Mouse (Mus musculus): ENCODE results near the gene Psmc3. TPM values are rescaled to one million over a fixed set of nuclear protein-coding genes. Genes with fewer than 3 reads are reported as not detected.

The Psmc3 gene
- polyA plus RNA-seq, 1 experiment = 160 TPM

DNA sequence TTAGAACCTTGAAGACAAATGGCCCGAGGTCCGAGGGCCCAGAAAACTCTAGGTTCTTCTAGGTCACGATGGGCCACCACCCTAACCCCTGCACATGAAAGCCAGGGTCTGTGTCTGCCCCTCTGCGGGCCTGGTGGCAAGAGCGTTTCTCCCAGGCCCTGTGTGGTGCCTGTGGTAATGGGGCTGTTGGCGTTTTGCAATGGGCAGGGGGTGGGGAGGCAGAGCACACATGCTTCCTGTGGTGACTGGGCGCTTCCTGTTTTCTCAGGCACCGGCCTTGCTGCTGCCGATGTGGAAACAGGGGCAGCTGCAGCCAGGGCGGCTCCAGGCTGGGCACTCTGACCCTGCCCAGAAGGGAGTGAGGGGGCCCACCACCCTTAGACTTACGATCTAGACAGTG, 29.0 kb downstream of the Psmc3 start:
- no peak for DNase-seq (ENCODE audit: low read depth)
- TF ChIP-seq CTCF (IDR thresholded peaks at IDR 0.05; ENCODE audit: borderline replicate concordance, extremely low read depth, insufficient read depth, insufficient read length) = no peak
- TF ChIP-seq POLR2A (IDR thresholded peaks at IDR 0.05; ENCODE audit: borderline replicate concordance, extremely low read depth, insufficient read depth, insufficient read length, poor library complexity, severe bottlenecking) = no peak

DNA sequence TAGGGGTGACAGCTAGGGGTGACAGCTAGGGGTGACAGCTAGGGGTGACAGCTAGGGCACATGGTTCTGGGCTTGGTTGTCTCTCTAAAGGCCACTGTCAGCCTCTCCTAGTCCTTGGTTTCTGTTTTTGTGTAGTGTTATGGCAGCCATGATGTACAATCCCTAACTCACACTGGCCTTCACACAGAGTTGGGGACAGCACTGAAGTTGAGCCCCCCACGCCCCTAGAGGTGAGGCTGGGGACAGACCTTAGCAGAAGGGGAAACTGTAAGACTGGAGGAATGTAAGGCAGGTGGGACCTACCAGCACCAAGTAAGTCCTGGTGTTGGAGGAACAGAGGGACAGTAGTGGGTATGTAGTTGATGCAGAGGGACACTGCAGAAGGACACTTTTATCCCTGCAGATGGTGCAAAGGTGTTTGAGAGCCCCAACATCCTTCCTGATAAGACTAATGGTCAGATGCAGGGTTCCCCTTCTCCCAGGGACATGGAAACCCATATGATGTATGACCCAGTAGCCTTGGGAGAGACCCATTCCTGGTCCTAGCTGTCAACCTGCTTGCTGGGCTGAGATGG, 29.6 kb downstream of the Psmc3 start:
- TF ChIP-seq POLR2A (IDR thresholded peaks at IDR 0.05; ENCODE audit: borderline replicate concordance, extremely low read depth, insufficient read depth, insufficient read length, poor library complexity, severe bottlenecking) = no peak
- TF ChIP-seq CTCF (IDR thresholded peaks at IDR 0.05; ENCODE audit: borderline replicate concordance, extremely low read depth, insufficient read depth, insufficient read length) = no peak

DNA sequence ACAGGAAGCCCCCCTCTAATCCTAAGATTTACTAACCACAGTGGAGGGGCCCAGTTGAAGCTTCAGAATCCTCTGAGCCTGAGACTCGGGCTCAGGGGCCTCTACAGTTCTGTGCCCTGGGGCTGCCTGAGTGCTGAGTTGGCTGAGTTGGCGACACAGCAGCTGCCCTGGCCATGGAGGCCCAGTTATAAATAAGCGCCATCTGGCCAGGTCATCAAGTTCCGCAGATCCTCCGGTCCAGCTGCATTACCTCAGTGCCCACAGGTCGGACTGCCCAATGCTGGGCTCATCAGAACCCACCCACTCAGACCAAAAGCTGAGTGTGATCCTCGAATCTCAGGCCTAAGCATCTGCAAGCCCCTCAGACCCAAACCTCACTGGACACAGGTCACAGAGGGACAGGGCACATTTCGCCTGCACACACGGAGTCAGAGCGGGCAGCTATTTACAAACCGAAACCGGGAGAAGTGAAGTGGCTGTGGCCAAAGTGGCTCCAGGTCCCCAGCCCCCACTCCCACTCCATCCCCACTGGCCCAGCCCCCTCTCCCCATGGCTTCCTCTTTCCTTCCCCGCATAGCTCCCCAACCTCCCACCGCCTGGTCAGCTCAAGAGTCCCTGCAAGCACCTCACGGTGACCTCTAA, 30.5 kb downstream of the Psmc3 start:
- TF ChIP-seq POLR2A (IDR thresholded peaks at IDR 0.05; ENCODE audit: borderline replicate concordance, extremely low read depth, insufficient read depth, insufficient read length, poor library complexity, severe bottlenecking) (no peak), CTCF (IDR thresholded peaks at IDR 0.05; ENCODE audit: borderline replicate concordance, extremely low read depth, insufficient read depth, insufficient read length) (no peak)
- no peak for DNase-seq (ENCODE audit: low read depth)

More for the DNA sequence above, 29.6 kb downstream of the Psmc3 start:
- DNase-seq (ENCODE audit: low read depth) = no peak

DNA sequence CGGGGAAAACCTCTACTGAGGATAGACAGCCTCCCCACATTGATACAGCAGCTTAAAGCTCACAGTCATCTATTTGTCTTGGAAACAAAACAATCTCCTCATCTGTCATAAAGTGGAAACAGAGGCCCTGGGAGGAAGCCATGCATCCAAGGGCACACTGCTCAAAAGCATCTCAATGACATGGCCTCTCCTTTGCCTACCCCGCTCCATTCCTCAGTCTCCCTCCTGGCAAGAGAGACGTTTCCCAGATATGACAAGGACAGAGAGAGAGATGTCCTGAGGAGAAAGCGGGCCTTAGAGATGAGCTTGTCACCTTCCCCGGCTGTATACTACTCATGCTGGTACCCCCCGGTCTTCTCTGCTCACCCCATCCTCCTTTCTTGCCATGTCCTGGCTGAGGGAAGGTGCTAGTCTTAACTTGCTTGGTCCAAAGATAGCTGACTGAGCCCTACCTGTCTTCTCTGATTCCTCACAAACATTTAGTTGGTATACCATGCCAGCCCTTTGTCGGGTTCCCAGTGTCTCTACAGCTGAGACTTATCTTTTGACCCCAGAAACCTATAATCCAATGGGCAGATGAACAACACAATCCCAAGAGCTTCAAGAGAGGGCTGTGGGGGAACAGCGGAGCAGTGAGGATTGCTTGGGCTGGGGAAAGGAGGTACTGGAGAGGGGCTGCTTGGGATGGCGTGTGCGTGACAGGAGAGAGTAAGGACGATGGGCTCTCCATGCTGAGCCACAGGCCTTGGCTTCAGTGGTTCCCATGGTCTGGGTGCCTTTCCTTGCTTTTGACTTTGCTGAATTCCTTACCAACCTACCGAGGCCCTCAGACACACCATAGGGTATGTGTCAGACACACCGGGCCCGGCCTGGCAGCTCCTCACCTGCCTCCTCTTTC, 31.9 kb downstream of the Psmc3 start:
- DNase-seq (ENCODE audit: low read depth) = no peak
- TF ChIP-seq CTCF (IDR thresholded peaks at IDR 0.05; ENCODE audit: borderline replicate concordance, extremely low read depth, insufficient read depth, insufficient read length) (no peak), POLR2A (IDR thresholded peaks at IDR 0.05; ENCODE audit: borderline replicate concordance, extremely low read depth, insufficient read depth, insufficient read length, poor library complexity, severe bottlenecking) (no peak)

DNA sequence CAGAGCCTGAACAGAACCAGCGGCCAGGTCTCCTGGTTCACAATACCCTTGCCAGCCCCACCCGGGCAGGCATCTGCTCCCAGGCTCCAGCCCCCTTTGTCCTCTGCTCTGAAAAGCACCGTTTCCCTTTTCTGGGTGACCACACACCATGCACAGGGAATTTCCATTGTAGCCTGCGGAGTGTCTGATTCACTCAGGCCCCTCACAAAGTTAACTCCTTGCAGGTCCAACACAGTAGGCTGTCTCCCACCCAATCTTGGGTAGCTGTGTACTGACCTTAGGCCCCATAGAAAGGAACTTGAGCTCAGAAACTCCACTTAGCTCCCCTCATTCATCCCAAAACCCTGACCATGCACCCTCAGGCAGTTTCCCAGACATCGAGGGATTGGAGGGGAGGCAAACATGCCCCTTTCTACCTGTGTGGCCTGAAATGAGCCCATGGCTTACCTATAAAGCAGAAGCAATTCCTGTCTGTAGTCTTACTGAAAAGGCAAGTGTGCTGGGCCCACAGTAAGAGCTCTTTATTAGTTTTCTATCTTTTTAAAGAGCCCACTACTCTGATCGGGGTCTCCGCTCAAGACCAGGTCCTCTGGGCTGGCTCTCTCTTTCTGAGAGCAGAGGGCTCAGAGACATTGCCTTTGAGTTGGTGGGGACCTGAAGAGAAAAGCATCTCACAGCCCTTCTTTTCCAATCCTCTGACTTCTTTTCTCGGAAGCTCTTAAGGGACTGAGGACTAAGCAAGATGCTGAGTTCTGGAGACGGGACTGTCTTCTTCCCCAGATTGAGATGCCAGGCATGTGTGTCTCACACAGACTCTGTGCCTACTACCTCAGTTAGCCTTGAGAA, 32.8 kb downstream of the Psmc3 start:
- TF ChIP-seq POLR2A (IDR thresholded peaks at IDR 0.05; ENCODE audit: borderline replicate concordance, extremely low read depth, insufficient read depth, insufficient read length, poor library complexity, severe bottlenecking) = no peak
- no peak for TF ChIP-seq CTCF (IDR thresholded peaks at IDR 0.05; ENCODE audit: borderline replicate concordance, extremely low read depth, insufficient read depth, insufficient read length)
- no peak for DNase-seq (ENCODE audit: low read depth)

DNA sequence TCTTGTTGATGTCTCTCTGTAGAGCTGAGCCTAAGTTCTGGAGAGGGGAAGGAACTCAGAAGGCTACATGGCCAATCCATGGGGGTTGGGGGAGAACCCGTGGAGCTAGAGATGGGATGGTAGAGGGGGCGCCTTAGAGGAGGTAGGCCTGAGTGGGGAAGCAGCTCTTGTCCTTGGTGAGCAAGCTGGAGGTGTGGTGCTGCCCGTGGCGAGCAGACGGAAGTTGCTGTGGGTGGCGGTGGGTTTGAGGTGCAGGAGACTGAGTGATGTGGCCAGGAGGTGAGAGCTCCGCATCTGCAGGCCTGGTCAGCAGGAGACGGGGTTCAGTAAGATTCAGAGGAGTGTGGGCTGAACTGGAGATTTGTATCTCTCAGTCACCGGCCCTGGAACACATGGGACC, 33.6 kb downstream of the Psmc3 start:
- no peak for TF ChIP-seq POLR2A (IDR thresholded peaks at IDR 0.05; ENCODE audit: borderline replicate concordance, extremely low read depth, insufficient read depth, insufficient read length, poor library complexity, severe bottlenecking)
- no peak for TF ChIP-seq CTCF (IDR thresholded peaks at IDR 0.05; ENCODE audit: borderline replicate concordance, extremely low read depth, insufficient read depth, insufficient read length)

DNA sequence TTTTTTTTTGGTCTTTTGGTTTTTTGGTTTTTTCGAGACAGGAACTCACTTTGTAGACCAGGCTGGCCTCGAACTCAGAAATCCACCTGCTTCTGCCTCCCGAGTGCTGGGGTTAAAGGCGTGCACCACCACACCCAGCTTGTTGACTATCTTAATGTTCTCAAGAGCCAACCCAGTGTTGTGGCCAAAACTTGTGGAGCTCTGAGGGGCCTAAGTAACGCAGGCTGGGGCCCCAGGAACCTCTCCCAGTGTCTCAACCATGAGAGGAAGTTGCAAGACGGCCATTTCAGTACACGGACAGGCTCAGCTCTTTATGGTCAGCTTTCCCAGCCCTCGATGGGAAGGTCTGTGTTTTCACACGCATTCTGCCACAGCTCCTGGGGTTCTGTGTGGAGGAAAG, 35.2 kb downstream of the Psmc3 start:
- no peak for TF ChIP-seq CTCF (IDR thresholded peaks at IDR 0.05; ENCODE audit: borderline replicate concordance, extremely low read depth, insufficient read depth, insufficient read length)
- no peak for TF ChIP-seq POLR2A (IDR thresholded peaks at IDR 0.05; ENCODE audit: borderline replicate concordance, extremely low read depth, insufficient read depth, insufficient read length, poor library complexity, severe bottlenecking)
- no peak for DNase-seq (ENCODE audit: low read depth)

More for the DNA sequence above, 33.6 kb downstream of the Psmc3 start:
- DNase-seq (ENCODE audit: low read depth) = no peak

DNA sequence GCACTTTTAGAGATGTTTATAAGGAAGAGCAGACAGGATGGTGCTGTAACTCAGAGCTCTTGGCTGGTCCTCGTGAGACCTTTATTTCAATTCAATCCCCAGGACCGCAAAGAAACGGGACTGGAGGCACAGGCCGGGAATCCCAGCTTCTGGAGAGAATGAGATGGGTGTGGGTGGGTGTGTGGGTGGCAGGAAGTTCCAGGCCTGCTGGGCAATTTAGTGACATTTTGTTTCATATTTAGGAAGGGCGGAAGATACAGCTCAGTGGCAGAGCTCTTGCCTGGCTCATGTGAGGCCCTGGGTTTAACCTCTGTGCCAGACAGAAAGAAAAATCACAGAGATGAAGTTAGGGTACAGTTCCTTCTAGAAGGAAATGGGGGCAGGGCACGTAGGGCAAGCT, 36.4 kb downstream of the Psmc3 start:
- TF ChIP-seq POLR2A (IDR thresholded peaks at IDR 0.05; ENCODE audit: borderline replicate concordance, extremely low read depth, insufficient read depth, insufficient read length, poor library complexity, severe bottlenecking) (no peak), CTCF (IDR thresholded peaks at IDR 0.05; ENCODE audit: borderline replicate concordance, extremely low read depth, insufficient read depth, insufficient read length) (no peak)

DNA sequence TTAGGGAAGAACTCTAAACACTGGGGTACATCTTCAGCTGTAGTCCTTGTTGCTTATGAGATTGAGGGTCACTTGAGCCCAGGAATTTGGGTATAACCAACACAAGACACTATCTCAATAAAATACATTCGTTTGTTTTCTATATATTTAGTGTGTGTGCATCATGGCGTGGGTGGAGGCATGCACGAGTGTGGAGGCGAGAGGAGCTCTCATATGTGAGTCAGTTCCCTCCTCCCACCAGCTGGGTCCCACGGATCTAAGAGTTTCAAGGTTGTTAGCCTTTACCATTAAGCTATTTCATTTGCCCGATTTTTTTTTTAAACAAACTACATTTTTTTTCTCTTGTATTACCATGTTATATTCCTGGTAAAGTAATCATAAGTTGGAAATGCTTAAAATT, 37.0 kb downstream of the Psmc3 start:
- TF ChIP-seq POLR2A (IDR thresholded peaks at IDR 0.05; ENCODE audit: borderline replicate concordance, extremely low read depth, insufficient read depth, insufficient read length, poor library complexity, severe bottlenecking) = no peak
- TF ChIP-seq CTCF (IDR thresholded peaks at IDR 0.05; ENCODE audit: borderline replicate concordance, extremely low read depth, insufficient read depth, insufficient read length) = no peak
- DNase-seq (ENCODE audit: low read depth) = no peak

More for the DNA sequence above, 36.4 kb downstream of the Psmc3 start:
- DNase-seq (ENCODE audit: low read depth) = no peak

DNA sequence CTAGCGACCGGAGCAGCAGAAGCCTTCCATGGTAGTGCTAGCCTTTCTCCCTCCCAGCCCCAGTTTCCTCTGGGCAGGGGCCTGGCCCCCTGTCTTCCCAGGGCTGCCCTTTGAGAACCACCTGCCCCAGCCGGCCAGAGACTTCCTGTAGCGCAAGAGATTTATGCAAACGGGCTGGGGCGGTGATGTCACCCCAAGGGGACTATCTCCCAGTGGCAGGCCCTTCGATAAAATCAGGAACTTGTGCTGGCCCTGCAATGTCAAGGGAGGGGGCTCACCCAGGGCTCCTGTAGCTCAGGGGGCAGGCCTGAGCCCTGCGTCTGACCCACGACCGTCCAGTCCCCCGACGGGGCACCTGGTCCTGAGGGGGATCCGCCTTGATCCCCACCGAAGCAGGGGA, 42.7 kb downstream of the Psmc3 start:
- no peak for TF ChIP-seq CTCF (IDR thresholded peaks at IDR 0.05; ENCODE audit: borderline replicate concordance, extremely low read depth, insufficient read depth, insufficient read length)
- no peak for TF ChIP-seq POLR2A (IDR thresholded peaks at IDR 0.05; ENCODE audit: borderline replicate concordance, extremely low read depth, insufficient read depth, insufficient read length, poor library complexity, severe bottlenecking)
- no peak for DNase-seq (ENCODE audit: low read depth)

DNA sequence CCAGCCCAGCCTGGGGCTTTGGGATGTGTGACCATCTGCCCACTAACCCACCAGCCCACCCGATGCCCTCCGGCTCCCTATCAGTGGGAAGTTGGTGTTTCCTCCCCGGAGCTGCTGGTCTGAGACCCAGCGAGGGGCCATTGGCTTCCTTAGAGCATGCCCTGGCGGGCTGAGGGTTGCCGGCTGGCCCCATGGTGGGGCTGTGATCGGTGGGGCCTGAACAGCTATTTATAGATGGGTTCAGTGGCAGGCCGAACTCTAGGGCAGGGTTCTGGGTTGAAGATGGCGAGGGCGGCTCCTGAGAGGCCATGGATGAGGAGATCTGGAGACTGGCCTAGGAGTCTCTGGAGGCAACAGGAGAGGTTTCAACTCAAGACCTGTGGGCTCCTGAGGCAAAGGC, 43.2 kb downstream of the Psmc3 start:
- no peak for DNase-seq (ENCODE audit: low read depth)
- TF ChIP-seq POLR2A (IDR thresholded peaks at IDR 0.05; ENCODE audit: borderline replicate concordance, extremely low read depth, insufficient read depth, insufficient read length, poor library complexity, severe bottlenecking) = no peak
- TF ChIP-seq CTCF (IDR thresholded peaks at IDR 0.05; ENCODE audit: borderline replicate concordance, extremely low read depth, insufficient read depth, insufficient read length) = no peak
